Mouse (Mus musculus) adipocyte (in vitro differentiated cells): ENCODE measurements at regions not wholly inside any gene's neighbourhood (a gene's known extent, or its start where the extent isn't known, plus 50 kb on each side); places are given as distances from the start of the nearest gene placed in this dataset.

Source experiments
- DNase-seq: peaks from one replicate; pipeline ENCODE4 v3.0.0-alpha.2; 2016; ENCODE audit warnings: low spot score

- peak; percentile 24 for DNase-seq
Measured at GRCm38 (mm10) chr8:56682564-56682963, 131.7 kb downstream of the Fbxo8 start.

- DNase-seq = no peak
Measured at GRCm38 (mm10) chr8:56684352-56684751, 133.5 kb downstream of the Fbxo8 start.

- DNase-seq = no peak
Measured at GRCm38 (mm10) chr8:56695436-56695835, 144.5 kb downstream of the Fbxo8 start.

GRCm38 (mm10) chr8:56700580-56701145, 149.8 kb downstream of the Fbxo8 start:
- DNase-seq = no peak

- DNase-seq = no peak
Measured at GRCm38 (mm10) chr8:56706377-56706776, 155.5 kb downstream of the Fbxo8 start.

- DNase-seq = no peak
Measured at GRCm38 (mm10) chr8:56706941-56707706, 156.2 kb downstream of the Fbxo8 start.

GRCm38 (mm10) chr8:56720001-56720400, 169.1 kb downstream of the Fbxo8 start:
- no peak for DNase-seq

GRCm38 (mm10) chr8:56722473-56723236, 171.8 kb downstream of the Fbxo8 start:
- no peak for DNase-seq

GRCm38 (mm10) chr8:56724607-56725006, 173.7 kb downstream of the Fbxo8 start:
- no peak for DNase-seq

- DNase-seq = no peak
Measured at GRCm38 (mm10) chr8:56733318-56733717, 182.4 kb downstream of the Fbxo8 start.

GRCm38 (mm10) chr8:56735021-56735420, 184.1 kb downstream of the Fbxo8 start:
- DNase-seq = no peak

- no peak for DNase-seq
Measured at GRCm38 (mm10) chr8:56767034-56767433, 216.1 kb downstream of the Fbxo8 start.

- DNase-seq = no peak
Measured at GRCm38 (mm10) chr8:56784441-56784840, 233.6 kb downstream of the Fbxo8 start.

- no peak for DNase-seq
Measured at GRCm38 (mm10) chr8:56789549-56790270, 238.8 kb downstream of the Fbxo8 start.

- DNase-seq = no peak
Measured at GRCm38 (mm10) chr8:56832651-56833050, 281.8 kb downstream of the Fbxo8 start.

GRCm38 (mm10) chr8:56833129-56833528, 282.2 kb downstream of the Fbxo8 start:
- DNase-seq = no peak

GRCm38 (mm10) chr8:56883449-56883848, 332.6 kb downstream of the Fbxo8 start:
- no peak for DNase-seq

- DNase-seq = no peak
Measured at GRCm38 (mm10) chr8:56884195-56884594, 333.3 kb downstream of the Fbxo8 start.

GRCm38 (mm10) chr8:56893638-56894037, 342.7 kb downstream of the Fbxo8 start:
- DNase-seq = no peak

- no peak for DNase-seq
Measured at GRCm38 (mm10) chr8:56915362-56915761, 364.5 kb downstream of the Fbxo8 start.

GRCm38 (mm10) chr8:56915989-56916388, 365.1 kb downstream of the Fbxo8 start:
- DNase-seq = no peak

GRCm38 (mm10) chr8:56924724-56925123, 373.8 kb downstream of the Fbxo8 start:
- no peak for DNase-seq
